Mouse (Mus musculus): ENCODE data around the gene Ago1. TPM values are rescaled to one million over a fixed set of nuclear protein-coding genes. Genes with fewer than 3 reads are reported as not detected.

The Ago1 gene
- polyA plus RNA-seq, 1 experiment from 2014 or later: 5.0 TPM

Other genes with a start within 250 kb of the Ago1 start
- 59.9 and 60.4 TPM in 2 replicates for gene Map7d1, start 212.2 kb downstream of the Ago1 start, polyA plus RNA-seq (2015; fragmentation: Nextera tagmentation; extraction: Ambion mirVana)
- 124 and 132 TPM in 2 replicates for gene Trappc3, start 206.3 kb downstream of the Ago1 start, polyA plus RNA-seq (2015; fragmentation: Nextera tagmentation; extraction: Ambion mirVana)
- gene Col8a2, start 181.8 kb downstream of the Ago1 start, polyA plus RNA-seq (2015; fragmentation: Nextera tagmentation; extraction: Ambion mirVana): 48.6 and 60.1 TPM in 2 replicates
- gene Adprhl2, start 146.9 kb downstream of the Ago1 start, polyA plus RNA-seq (2015; fragmentation: Nextera tagmentation; extraction: Ambion mirVana): 83.5 and 89.3 TPM in 2 replicates
- 18.4 and 26.5 TPM in 2 replicates for gene Tekt2, start 142.9 kb downstream of the Ago1 start, polyA plus RNA-seq (2015; fragmentation: Nextera tagmentation; extraction: Ambion mirVana)
- 15.6 and 17.2 TPM in 2 replicates for gene Ago3, start 39.0 kb downstream of the Ago1 start, polyA plus RNA-seq (2015; fragmentation: Nextera tagmentation; extraction: Ambion mirVana)
- gene Ago4, start 64.9 kb upstream of the Ago1 start, polyA plus RNA-seq (2015; fragmentation: Nextera tagmentation; extraction: Ambion mirVana): 3.1 and 3.2 TPM in 2 replicates
- gene Clspn, start 88.4 kb upstream of the Ago1 start, polyA plus RNA-seq (2015; fragmentation: Nextera tagmentation; extraction: Ambion mirVana): 30.2 and 32.6 TPM in 2 replicates
- 4.7 and 5.2 TPM in 2 replicates for gene 5730409E04Rik, start 141.2 kb upstream of the Ago1 start, polyA plus RNA-seq (2015; fragmentation: Nextera tagmentation; extraction: Ambion mirVana)
- 431 and 455 TPM in 2 replicates for gene Psmb2, start 209.0 kb upstream of the Ago1 start, polyA plus RNA-seq (2015; fragmentation: Nextera tagmentation; extraction: Ambion mirVana)

All from embryonic facial prominence, embryonic 15.5 days (tissue).